Mouse (Mus musculus) heart, postnatal 4 days (tissue): ENCODE data around the gene Il23r. TPM values are rescaled to one million over a fixed set of nuclear protein-coding genes. Genes with fewer than 3 reads are reported as not detected.
A peak's percentile ranks its signal among the peaks of the same experiment; 100 is the strongest.

Source experiments
- DNase-seq: peaks from one replicate; pipeline ENCODE4 v3.0.0; 2021
- total RNA-seq, 2 experiments: library from RNA; stranded (reverse); gene quantifications; 2 replicates each; pipeline ENCODE4 v1.2.3; 2021

The Il23r gene
- total RNA-seq, 2 experiments from 2014 or later = not detected

DNA sequence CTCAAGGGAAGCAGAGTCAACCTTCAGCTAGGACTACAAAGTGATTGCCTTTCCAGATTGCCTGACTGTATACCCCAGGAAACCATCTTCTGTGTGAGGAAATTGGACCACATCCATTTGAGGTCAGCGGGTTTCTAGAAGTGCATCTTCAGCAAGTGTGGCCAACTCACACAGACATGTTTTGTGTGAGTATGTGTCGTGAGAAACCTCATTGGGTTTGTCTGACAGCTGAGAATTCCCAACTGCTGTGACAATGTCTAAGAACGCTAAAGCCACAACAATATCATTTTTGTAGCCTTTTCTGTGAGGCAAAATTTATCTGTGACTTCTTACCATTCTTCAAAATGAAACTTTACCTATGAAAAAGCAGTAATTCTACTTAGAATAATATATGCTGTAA is 59.8 kb downstream of the Il23r start:
- DNase-seq = no peak

GRCm38 (mm10) chr6:67421761-67422160 is 69.9 kb downstream of the Il23r start:
- DNase-seq = no peak

DNA sequence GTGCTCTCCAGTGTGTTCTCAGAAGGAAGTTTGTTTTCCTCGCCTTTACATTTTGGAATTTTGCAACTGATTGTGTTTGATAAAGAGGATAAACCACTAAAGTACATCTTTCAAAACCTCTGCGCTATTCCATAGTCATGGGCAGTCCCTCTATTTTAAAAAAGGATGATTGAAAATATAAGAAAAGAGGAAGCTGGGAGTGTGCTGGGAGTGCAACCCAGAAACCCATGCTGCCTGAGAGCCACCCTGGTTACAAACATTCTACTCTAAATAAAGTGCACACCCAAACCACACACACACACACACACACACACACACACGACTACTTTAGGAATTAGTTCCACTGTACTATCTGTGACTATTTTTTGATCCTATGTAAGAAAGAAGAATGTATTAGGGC is 75.1 kb downstream of the Il23r start:
- DNase-seq = no peak

GRCm38 (mm10) chr6:67415276-67415675 is 76.4 kb downstream of the Il23r start:
- no peak for DNase-seq

- DNase-seq = no peak
These were observed 78.3 kb downstream of the Il23r start for GRCm38 (mm10) chr6:67413378-67413777.

GRCm38 (mm10) chr6:67405281-67405682 is 86.4 kb downstream of the Il23r start:
- no peak for DNase-seq

- no peak for DNase-seq
These were observed 92.1 kb downstream of the Il23r start for GRCm38 (mm10) chr6:67399551-67399950.

- peak; percentile 8 for DNase-seq
These were observed 115.7 kb downstream of the Il23r start, which contains the start of gene Il12rb2 for GRCm38 (mm10) chr6:67375982-67376391. Il12rb2 (minus strand) TSS chr6:67376188.

Other genes with a start within 250 kb of the Il23r start
- gene Il12rb2, start 115.7 kb downstream of the Il23r start, total RNA-seq = under 1 TPM in 1 of 2 experiments, not detected in 1; 0.18 TPM
- not detected for gene Tacstd2, start 43.9 kb upstream of the Il23r start, total RNA-seq